In genomic region chr4:123305789-123306188, GRCm38 (mm10) we compare ENCODE assay signal across 9 mouse cellular contexts. TPM values are rescaled to one million over a fixed set of nuclear protein-coding genes. Genes with fewer than 3 reads are reported as not detected.
DNase-seq lines count a peak whose midpoint lies in the region; ATAC-seq and TF ChIP-seq lines count a peak whose summit lies in the region.
"Had no signal": no experiment of that assay in that cellular context is flagged by ENCODE, and none has a peak within 500 bp of the region (broad histone marks: within the 10 kb centered on the region; RNA-seq: fewer than 3 reads in every experiment).

No protein-coding gene starts in this region.

- H3K9me3 ChIP-seq in forebrain, embryonic 15.5 days = no peaks in the 10 kb centered on the region
- H3K9me3 ChIP-seq in kidney, embryonic 14.5 days (ENCODE audit: control insufficient read depth, low read length) = no peaks in the 10 kb centered on the region

- DNase-seq in adrenal gland, postnatal 10 days = peak; percentile 46
- no peak for DNase-seq in adrenal gland, postnatal 4 days (ENCODE audit: low spot score in 2 of 2)
- no peak for DNase-seq in testis, postnatal 14 days (ENCODE audit: low spot score)
- peak; percentile 68 for DNase-seq in lung, postnatal 36 days
- DNase-seq in thymus, postnatal 0 days (ENCODE audit: low spot score) = peak; percentile 59

- no peak overlapping the region for H3K27ac ChIP-seq in testis, adult 2 months (ENCODE audit: control insufficient read depth, insufficient read depth, low read depth, low read length)
- no peak overlapping the region for H3K27ac ChIP-seq in forebrain, embryonic 15.5 days (replicated peaks)
- H3K27ac ChIP-seq in kidney, embryonic 14.5 days (ENCODE audit: low read depth, low read length) = no peak overlapping the region

- WGBS in forebrain, embryonic 15.5 days = 36% methylated on average over 3 of the region's 3 CpGs
- 26% methylated on average over 3 of the region's 3 CpGs for WGBS in kidney, embryonic 14.5 days

- H3K36me3 ChIP-seq in testis, adult 2 months (ENCODE audit: control insufficient read depth, insufficient read depth, low read length) = no peaks in the 10 kb centered on the region
- peaks cover 24% of the 10 kb centered on the region for H3K36me3 ChIP-seq in forebrain, embryonic 15.5 days
- H3K36me3 ChIP-seq in kidney, embryonic 14.5 days (ENCODE audit: control insufficient read depth, insufficient read depth, low read length) = peaks cover 24% of the 10 kb centered on the region

- H3K4me1 ChIP-seq in testis, adult 2 months (ENCODE audit: control insufficient read depth, insufficient read depth, low read length) = peaks cover 8% of the 10 kb centered on the region
- no peaks in the 10 kb centered on the region for H3K4me1 ChIP-seq in forebrain, embryonic 15.5 days
- no peaks in the 10 kb centered on the region for H3K4me1 ChIP-seq in kidney, embryonic 14.5 days (ENCODE audit: control insufficient read depth, insufficient read depth, low read length)

- no peak overlapping the region for H3K9ac ChIP-seq in forebrain, embryonic 15.5 days (replicated peaks)
- no peak overlapping the region for H3K9ac ChIP-seq in kidney, embryonic 14.5 days (ENCODE audit: low read depth, low read length)

- ATAC-seq in forebrain, embryonic 15.5 days (replicated peaks) = peak; percentile 35; the same call in 1 of the 2 replicates
- peak; percentile 47 for ATAC-seq in kidney, embryonic 14.5 days (ENCODE audit: low FRiP score, low TSS enrichment)

- TF ChIP-seq POLR2A in testis, adult 2 months (IDR thresholded peaks at IDR 0.05; ENCODE audit: control insufficient read depth, low read depth, low read length) = no peak

- TF ChIP-seq CTCF in testis, adult 2 months (IDR thresholded peaks at IDR 0.05; ENCODE audit: control insufficient read depth, insufficient read depth, insufficient replicate concordance, low read depth, low read length) = peak; percentile 17; the same call in 1 of the 2 replicates

- no peak overlapping the region for H3K4me2 ChIP-seq in forebrain, embryonic 15.5 days (replicated peaks)
- no peak overlapping the region for H3K4me2 ChIP-seq in kidney, embryonic 14.5 days (replicated peaks; ENCODE audit: low read depth, low read length)

- H3K27me3 ChIP-seq in testis, adult 2 months (ENCODE audit: control insufficient read depth, insufficient read depth, low read length) = no peaks in the 10 kb centered on the region
- H3K27me3 ChIP-seq in forebrain, embryonic 15.5 days = no peaks in the 10 kb centered on the region
- H3K27me3 ChIP-seq in kidney, embryonic 14.5 days (ENCODE audit: control insufficient read depth, insufficient read depth, low read length) = no peaks in the 10 kb centered on the region

- H3K4me3 ChIP-seq in testis, adult 2 months (ENCODE audit: control insufficient read depth, low read depth, low read length) = no peak overlapping the region
- no peak overlapping the region for H3K4me3 ChIP-seq in forebrain, embryonic 15.5 days
- H3K4me3 ChIP-seq in kidney, embryonic 14.5 days (ENCODE audit: low read length) = no peak overlapping the region

RNA-seq across cellular contexts. Expression of gene Oxct2a, which starts 17.6 kb away (rescaled TPM):
- total RNA-seq in adrenal gland, postnatal 10 days (2021) = under 1 TPM in 1 of 2 experiments, not detected in 1; 0.18 TPM
- not detected for total RNA-seq in adrenal gland, postnatal 4 days (2021)
- polyA plus RNA-seq in testis, adult 2 months (2012; rRNA removed) = 213 and 260 TPM in 2 replicates
- not detected in 2 replicates for polyA plus RNA-seq in forebrain, embryonic 15.5 days (2015; fragmentation: Nextera tagmentation; extraction: Ambion mirVana)
- polyA plus RNA-seq in kidney, embryonic 14.5 days (2014; fragmentation: Nextera tagmentation; extraction: Ambion mirVana) = not detected in 2 replicates
- not detected in 2 replicates for polyA plus RNA-seq in thymus, postnatal 0 days (2015; fragmentation: Nextera tagmentation; extraction: Ambion mirVana)

RNA-seq across cellular contexts. Expression of gene Bmp8a, which starts 37.3 kb away (rescaled TPM):
- under 1 TPM in 1 of 2 experiments, not detected in 1; 0.90 TPM for total RNA-seq in adrenal gland, postnatal 10 days (2021)
- total RNA-seq in adrenal gland, postnatal 4 days (2021) = not detected
- polyA plus RNA-seq in testis, adult 2 months (2012; rRNA removed) = 3.7 and 4.2 TPM in 2 replicates
- polyA plus RNA-seq in forebrain, embryonic 15.5 days (2015; fragmentation: Nextera tagmentation; extraction: Ambion mirVana) = 0.09 and 0.13 TPM in 2 replicates
- polyA plus RNA-seq in kidney, embryonic 14.5 days (2014; fragmentation: Nextera tagmentation; extraction: Ambion mirVana) = 0.20 TPM in 1 of 2 replicates, not detected in the other
- polyA plus RNA-seq in thymus, postnatal 0 days (2015; fragmentation: Nextera tagmentation; extraction: Ambion mirVana) = 0.18 and 0.23 TPM in 2 replicates
- total RNA-seq: left cerebral cortex, adult 8-10 months had no signal

RNA-seq across cellular contexts. Expression of gene Pabpc4, which starts 43.6 kb away (rescaled TPM):
- 100 to 1,000 TPM; 102 to 143 TPM for total RNA-seq in adrenal gland, postnatal 10 days (2021)
- total RNA-seq in adrenal gland, postnatal 4 days (2021) = 100 to 1,000 TPM; 104 to 119 TPM
- polyA plus RNA-seq in testis, adult 2 months (2012; rRNA removed) = 7.4 and 7.8 TPM in 2 replicates
- polyA plus RNA-seq in forebrain, embryonic 15.5 days (2015; fragmentation: Nextera tagmentation; extraction: Ambion mirVana) = 28.4 and 32.0 TPM in 2 replicates
- 63.9 and 82.6 TPM in 2 replicates for polyA plus RNA-seq in kidney, embryonic 14.5 days (2014; fragmentation: Nextera tagmentation; extraction: Ambion mirVana)
- 26.1 and 26.4 TPM in 2 replicates for polyA plus RNA-seq in thymus, postnatal 0 days (2015; fragmentation: Nextera tagmentation; extraction: Ambion mirVana)

Comparison
In these comparisons a context has a peak if more than half of its experiments do, and no peak if none do; other contexts are left out.
1. DNase-seq: peak in adrenal gland, postnatal 10 days (single experiment), lung, postnatal 36 days (single experiment) and thymus, postnatal 0 days (single experiment); none in adrenal gland, postnatal 4 days (0 of 2) and testis, postnatal 14 days (single experiment).
2. RNA of gene Oxct2a, which starts 17.6 kb away (polyA plus RNA-seq): 213 to 260 TPM in testis, adult 2 months; not detected in forebrain, embryonic 15.5 days, not detected in kidney, embryonic 14.5 days and not detected in thymus, postnatal 0 days; every median in the first group is over 100 times any median in the second.